Mouse (Mus musculus) liver, embryonic 16.5 days (tissue): Measurements from ENCODE around the gene Snrpb2. TPM values are rescaled to one million over a fixed set of nuclear protein-coding genes. Genes with fewer than 3 reads are reported as not detected.

Source experiments
- ATAC-seq: fragments of 200-750 bp; cut with Nextera tagmentation; 2 replicates; pipeline ENCODE4 v1.8.0; 2017; ENCODE audit warnings: low read depth, mild to moderate bottlenecking, moderate number of reproducible peaks, moderate library complexity
- H3K27ac ChIP-seq: fragments of 300-500 bp; sonication (generic); 2 replicates; pipeline ENCODE4 v1.5.1; 2014; ENCODE audit warnings: mild to moderate bottlenecking, low read length
- H3K27me3 ChIP-seq: fragments of 300-500 bp; sonication (generic); 2 replicates; pipeline ENCODE4 v1.6.1; 2014; ENCODE audit warnings: low read depth, low read length, mixed read lengths; ENCODE audit not compliant: control insufficient read depth, insufficient read depth
- H3K36me3 ChIP-seq: fragments of 300-500 bp; sonication (generic); 2 replicates; pipeline ENCODE4 v1.6.1; 2014; ENCODE audit warnings: mild to moderate bottlenecking; ENCODE audit not compliant: control insufficient read depth, insufficient read depth
- H3K4me1 ChIP-seq: fragments of 300-500 bp; sonication (generic); 2 replicates; pipeline ENCODE4 v1.6.1; 2014; ENCODE audit warnings: low read depth, low read length, mixed read lengths; ENCODE audit not compliant: control insufficient read depth
- H3K4me2 ChIP-seq: fragments of 300-500 bp; sonication (generic); 2 replicates; pipeline ENCODE4 v1.6.1; 2014; ENCODE audit warnings: low read depth, low read length, mixed read lengths
- H3K4me3 ChIP-seq: fragments of 300-500 bp; sonication (generic); 2 replicates; pipeline ENCODE4 v1.5.1; 2014; ENCODE audit warnings: low read depth, mild to moderate bottlenecking, low read length
- H3K9ac ChIP-seq: fragments of 300-500 bp; sonication (generic); 2 replicates; pipeline ENCODE4 v1.6.1; 2014; ENCODE audit warnings: low read depth, low read length
- H3K9me3 ChIP-seq: fragments of 300-500 bp; sonication (generic); replicated peaks from 2 replicates; pipeline ENCODE4 v1.6.1; 2016; ENCODE audit warnings: low read length; ENCODE audit not compliant: control insufficient read depth
- WGBS: fragments of 180-500 bp; shearing (Covaris S2); extraction: QIAGEN DNeasy Blood & Tissue Kit; methylation state at CpG from one replicate; pipeline ENCODE4 v1.1.7; 2014; ENCODE audit not compliant: insufficient replicate concordance; 5-methylcytosine and 5-hydroxymethylcytosine counted together
- polyA plus RNA-seq: library from polyadenylated mRNA; unstranded; fragments of >200 nt; fragmentation: Nextera tagmentation; extraction: Ambion mirVana; gene quantifications from 2 replicates; pipeline ENCODE4 v1.2.1, GENCODE M21; 2015

Gene Snrpb2
- polyA plus RNA-seq, 1 experiment from 2014 or later = 18.5 TPM

GRCm38 (mm10) chr2:143032378-143033255 lies 30.2 kb upstream of the Snrpb2 start:
- Histone ChIP-seq H3K27ac (no peak overlapping the region), H3K4me1 (no peaks in the 10 kb centered on the region), H3K4me2 (no peak overlapping the region), H3K27me3 (no peaks in the 10 kb centered on the region), H3K36me3 (no peaks in the 10 kb centered on the region), H3K9ac (no peak overlapping the region), H3K4me3 (no peak overlapping the region), H3K9me3 (no peaks in the 10 kb centered on the region)
- WGBS = 66% methylated on average over 10 of the region's 10 CpGs
- no peak for ATAC-seq

DNA sequence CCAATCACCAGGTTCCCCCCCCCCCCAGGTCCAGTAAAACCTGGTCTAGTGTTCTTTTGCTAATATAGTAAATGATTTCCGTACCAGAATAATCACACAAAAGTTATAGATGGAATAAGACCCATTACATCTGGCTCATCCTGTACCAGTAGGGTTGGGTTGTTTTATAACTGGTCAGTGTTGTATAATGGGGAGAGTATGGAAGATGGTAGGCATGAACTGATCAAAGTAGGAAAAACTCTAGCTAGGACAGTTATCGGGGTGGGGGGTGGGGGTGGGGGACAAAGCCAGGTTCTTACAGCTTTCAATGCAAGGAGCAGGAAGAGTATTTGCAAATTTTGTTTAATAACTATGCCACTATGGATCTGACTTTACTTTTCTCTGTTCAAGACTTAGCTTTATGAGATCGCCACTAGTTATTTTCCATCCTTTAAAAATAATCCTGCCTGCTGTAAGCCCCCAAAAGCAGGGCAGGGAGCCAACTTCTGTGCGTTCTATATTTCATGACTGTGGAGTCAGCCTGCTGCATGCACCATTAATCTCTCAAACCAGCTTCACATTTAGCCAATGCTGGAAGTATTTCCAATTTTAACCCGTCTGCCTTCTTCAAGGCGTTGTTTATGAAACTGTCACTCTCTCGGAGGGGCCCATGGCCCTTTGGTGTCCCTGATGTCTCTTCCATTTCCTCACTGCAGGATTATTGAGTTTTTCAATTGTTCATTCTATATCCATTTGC lies 28.3 kb upstream of the Snrpb2 start:
- Histone ChIP-seq H3K36me3 (no peaks in the 10 kb centered on the region), H3K4me3 (no peak overlapping the region), H3K27me3 (no peaks in the 10 kb centered on the region), H3K4me1 (no peaks in the 10 kb centered on the region), H3K9ac (no peak overlapping the region), H3K27ac (no peak overlapping the region), H3K4me2 (no peak overlapping the region), H3K9me3 (no peaks in the 10 kb centered on the region)
- WGBS = 62% methylated on average over 7 of the region's 7 CpGs
- ATAC-seq = no peak

DNA sequence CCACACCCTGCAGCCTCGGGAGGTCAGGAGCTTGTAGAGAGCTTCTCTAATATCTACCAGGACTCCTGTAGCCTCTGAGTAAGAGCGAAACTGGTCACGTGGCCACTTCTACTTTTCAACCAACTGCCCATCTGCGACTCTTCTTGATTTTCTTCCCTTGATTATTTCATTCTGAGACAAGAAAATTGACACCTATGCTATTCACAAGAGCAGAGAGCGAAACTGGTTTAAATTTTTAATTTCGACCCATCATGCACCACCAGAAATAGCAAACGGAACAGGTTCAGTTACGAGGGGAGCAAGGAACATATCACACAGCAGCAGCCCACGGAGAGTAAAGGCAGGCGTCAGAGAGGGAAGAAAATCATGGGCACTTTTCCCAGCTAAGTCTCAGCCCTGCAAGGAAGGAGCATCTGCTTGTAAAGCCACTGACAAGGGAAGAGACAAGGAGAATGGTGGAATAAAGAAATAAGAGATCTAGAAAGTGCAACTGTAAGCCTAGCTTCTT lies 27.7 kb upstream of the Snrpb2 start:
- no peaks in the 10 kb centered on the region for H3K27me3 ChIP-seq
- no peak overlapping the region for H3K4me2 ChIP-seq
- no peak overlapping the region for H3K27ac ChIP-seq
- H3K4me3 ChIP-seq = no peak overlapping the region
- ATAC-seq = no peak
- no peak overlapping the region for H3K9ac ChIP-seq
- WGBS = 58% methylated on average over 10 of the region's 10 CpGs
- H3K4me1 ChIP-seq = no peaks in the 10 kb centered on the region
- H3K9me3 ChIP-seq = no peaks in the 10 kb centered on the region
- no peaks in the 10 kb centered on the region for H3K36me3 ChIP-seq

DNA sequence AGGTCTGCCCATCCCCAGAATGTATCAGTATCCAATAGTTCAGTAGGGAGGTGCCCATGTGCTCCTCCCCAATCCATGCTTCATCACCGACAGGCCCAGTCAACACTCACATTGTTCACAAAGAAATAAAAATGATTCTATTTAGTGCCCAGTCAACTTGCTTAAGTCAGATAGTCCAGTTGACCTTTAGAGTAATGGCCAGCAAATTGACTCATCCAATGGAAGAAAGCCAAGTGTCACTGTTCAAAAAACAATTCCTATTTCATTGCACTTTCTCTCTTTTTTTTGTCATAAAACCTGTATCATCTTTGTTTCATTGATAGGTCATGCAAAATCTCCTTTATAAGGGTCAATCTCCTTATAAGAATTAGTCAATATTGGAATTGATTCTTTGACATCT lies 21.2 kb upstream of the Snrpb2 start:
- no peak for ATAC-seq
- Histone ChIP-seq H3K27ac (no peak overlapping the region), H3K36me3 (no peaks in the 10 kb centered on the region), H3K27me3 (no peaks in the 10 kb centered on the region), H3K9me3 (no peaks in the 10 kb centered on the region), H3K4me2 (no peak overlapping the region), H3K4me3 (no peak overlapping the region), H3K9ac (no peak overlapping the region), H3K4me1 (no peaks in the 10 kb centered on the region)
- 91% methylated on average over 1 of the region's 1 CpGs for WGBS

- H3K4me1 ChIP-seq = no peaks in the 10 kb centered on the region
- H3K36me3 ChIP-seq = no peaks in the 10 kb centered on the region
- no peak overlapping the region for H3K4me2 ChIP-seq
- H3K9ac ChIP-seq = no peak overlapping the region
- no peaks in the 10 kb centered on the region for H3K9me3 ChIP-seq
- H3K4me3 ChIP-seq = no peak overlapping the region
- H3K27ac ChIP-seq = no peak overlapping the region
- ATAC-seq = no peak
- H3K27me3 ChIP-seq = no peaks in the 10 kb centered on the region; the same call in 1 of the 2 replicates
Measured at GRCm38 (mm10) chr2:143055251-143055650, 7.6 kb upstream of the Snrpb2 start.

DNA sequence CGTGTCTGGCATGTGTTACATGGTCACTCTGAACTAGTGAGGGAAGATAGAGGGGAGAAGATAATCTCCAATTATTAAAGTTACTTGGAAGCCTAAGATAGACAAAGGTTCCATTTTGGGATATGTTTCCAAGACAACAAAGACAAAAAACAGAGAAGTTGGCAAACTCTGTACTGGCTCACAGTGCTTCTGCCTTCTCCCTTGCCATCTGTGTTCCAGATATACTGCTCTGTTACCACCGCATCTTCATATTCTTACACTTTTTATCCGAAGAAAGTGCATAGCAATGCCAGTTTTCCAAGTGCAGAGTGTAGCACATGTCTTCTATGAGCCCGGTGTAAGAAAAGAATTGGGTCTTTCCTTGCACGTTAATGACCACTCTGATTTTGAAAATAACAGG lies 6.1 kb upstream of the Snrpb2 start:
- Histone ChIP-seq H3K4me3 (no peak overlapping the region), H3K27me3 (no peaks in the 10 kb centered on the region; the same call in 1 of the 2 replicates), H3K4me2 (no peak overlapping the region), H3K27ac (no peak overlapping the region), H3K9me3 (no peaks in the 10 kb centered on the region), H3K4me1 (no peaks in the 10 kb centered on the region), H3K9ac (no peak overlapping the region), H3K36me3 (no peaks in the 10 kb centered on the region)
- WGBS = 53% methylated on average over 5 of the region's 5 CpGs
- no peak for ATAC-seq

GRCm38 (mm10) chr2:143062432-143062811 lies 417 bp upstream of the Snrpb2 start:
- no peaks in the 10 kb centered on the region; the same call in 1 of the 2 replicates for H3K27me3 ChIP-seq
- no peak overlapping the region for H3K27ac ChIP-seq
- H3K36me3 ChIP-seq = peaks cover 3% of the 10 kb centered on the region; the same call in 1 of the 2 replicates
- peak overlapping the region; percentile 81 for H3K4me3 ChIP-seq
- WGBS = 44% methylated on average over 6 of the region's 6 CpGs
- H3K4me1 ChIP-seq = peaks cover 5% of the 10 kb centered on the region
- H3K9me3 ChIP-seq = no peaks in the 10 kb centered on the region
- no peak for ATAC-seq
- H3K9ac ChIP-seq = peak overlapping the region; percentile 79
- H3K4me2 ChIP-seq = peak overlapping the region; percentile 64

DNA sequence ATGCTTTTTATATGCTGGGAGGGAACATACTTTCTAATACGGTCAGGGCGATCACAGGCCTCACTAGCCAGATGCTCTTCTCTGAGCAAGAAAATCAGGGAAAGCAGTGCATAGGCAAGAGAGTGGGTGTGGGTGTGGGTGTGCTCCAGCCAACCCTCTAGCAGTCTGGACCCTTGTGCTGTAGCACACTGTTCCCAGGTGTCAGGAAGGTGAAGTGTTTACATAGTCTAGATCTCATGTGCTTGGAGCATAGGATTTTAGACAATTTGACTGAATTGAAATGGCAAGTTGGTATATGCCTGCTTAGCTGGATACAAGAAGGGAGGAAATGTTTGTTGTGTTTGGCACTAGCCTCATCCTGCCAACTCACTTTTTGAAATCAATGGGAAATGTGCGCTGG lies 3.1 kb downstream of the Snrpb2 start:
- no peak overlapping the region for H3K4me3 ChIP-seq
- no peak overlapping the region for H3K9ac ChIP-seq
- H3K27me3 ChIP-seq = no peaks in the 10 kb centered on the region
- H3K4me2 ChIP-seq = no peak overlapping the region
- H3K4me1 ChIP-seq = peaks cover 5% of the 10 kb centered on the region
- WGBS = 85% methylated on average over 3 of the region's 3 CpGs
- no peaks in the 10 kb centered on the region for H3K9me3 ChIP-seq
- ATAC-seq = no peak
- H3K36me3 ChIP-seq = peaks cover 9% of the 10 kb centered on the region
- H3K27ac ChIP-seq = no peak overlapping the region
